In the genomic region with DNA sequence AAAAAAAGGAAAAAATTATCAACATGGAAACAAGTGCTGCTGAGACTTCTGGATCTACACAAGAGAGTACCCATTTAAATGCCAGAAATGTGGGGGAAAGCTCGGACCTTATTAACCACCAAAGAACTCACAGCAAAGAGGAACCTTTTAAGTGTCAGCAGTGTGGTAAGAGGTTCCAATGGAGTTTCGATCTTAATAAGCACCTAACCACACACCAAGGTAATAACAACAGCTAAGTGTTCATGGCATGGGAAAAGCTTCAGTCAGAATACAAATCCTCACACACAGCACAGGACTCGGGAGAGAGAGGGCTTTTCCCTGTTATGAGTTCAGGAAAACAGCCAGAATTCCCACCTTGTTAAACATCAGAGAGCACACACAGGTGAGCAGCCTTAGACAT, we compare ENCODE assay signal across 34 mouse cellular contexts. TPM values are rescaled to one million over a fixed set of nuclear protein-coding genes. Genes with fewer than 3 reads are reported as not detected.
DNase-seq lines count a peak whose midpoint lies in the region; ATAC-seq lines count a peak whose summit lies in the region.
"Had no signal": no experiment of that assay in that cellular context is flagged by ENCODE, and none has a peak within 500 bp of the region (broad histone marks: within the 10 kb centered on the region; RNA-seq: fewer than 3 reads in every experiment).

No protein-coding gene starts in this region.

- ATAC-seq in CD4-positive, CD25-positive, alpha-beta regulatory T cell, adult 4 months: peak; percentile 41
- ATAC-seq in granulocyte monocyte progenitor cell, adult 5-6 weeks (replicated peaks; ENCODE audit: poor library complexity, severe bottlenecking): 0 out of 2 replicates have a peak, but pooled peaks have one; percentile 27
- ATAC-seq: forebrain, embryonic 14.5 days; forebrain, postnatal 0 days; inflammation-experienced regulatory T-cells, adult 6 months; intestine, embryonic 16.5 days had no signal

- DNase-seq in heart, adult 11 months: peak; percentile 56
- DNase-seq in heart, postnatal 36 days: no peak
- DNase-seq in thymus, postnatal 10 days (ENCODE audit: low spot score in 2 of 2): no peak
- DNase-seq in testis, postnatal 10 days (ENCODE audit: low spot score): no peak
- DNase-seq: adrenal gland, postnatal 10 days; B cell, adult 2 months; cerebellum, adult 11 months; cerebellum, adult 2 months; cerebellum, adult 9-11 months; cerebellum, postnatal 25 days; forebrain, postnatal 0 days; gastrocnemius, adult 2 months; gastrocnemius, postnatal 14 days; heart, adult 2 months; heart, postnatal 14 days; kidney, adult 18-20 months had no signal

- intact Hi-C loops in heart, postnatal 36 days (cut with DNase I): no loop called here

RNA-seq across cellular contexts. Expression of a gene that starts 32.5 kb away (rescaled TPM):
- 1 to 10 TPM; 8.2 to 8.5 TPM for total RNA-seq in heart, postnatal 36 days (2021)
- polyA plus RNA-seq in CD4-positive, CD25-positive, alpha-beta regulatory T cell, adult 4 months (2017; shearing (Covaris generic)): 100 to 1,000 TPM in 1 of 2 experiments, 10 to 100 TPM in 1; 89.9 to 185 TPM
- 26.5 and 43.4 TPM in 2 replicates for total RNA-seq in granulocyte monocyte progenitor cell, adult 5-6 weeks (2014; fragmentation: Nextera tagmentation)
- 44.7 and 56.1 TPM in 2 replicates for total RNA-seq in granulocyte monocyte progenitor cell, adult 5-6 weeks (2017)

RNA-seq across cellular contexts. Expression of a gene that starts 54.3 kb away (rescaled TPM):
- total RNA-seq in heart, postnatal 36 days (2021): not detected
- under 1 TPM in 1 of 2 experiments, not detected in 1; 0.28 TPM for polyA plus RNA-seq in CD4-positive, CD25-positive, alpha-beta regulatory T cell, adult 4 months (2017; shearing (Covaris generic))
- not detected in 2 replicates for total RNA-seq in granulocyte monocyte progenitor cell, adult 5-6 weeks (2014; fragmentation: Nextera tagmentation)
- not detected in 2 replicates for total RNA-seq in granulocyte monocyte progenitor cell, adult 5-6 weeks (2017)
- total RNA-seq: adrenal gland, postnatal 10 days; adrenal gland, postnatal 4 days; common myeloid progenitor, adult 5-6 weeks; forebrain, postnatal 0 days; gastrocnemius, adult 2 months; gastrocnemius, postnatal 14 days; gastrocnemius, postnatal 4 days; heart, adult 2 months; heart, postnatal 14 days; hematopoietic stem cell, adult 5-6 weeks had no signal
- polyA plus RNA-seq: cerebellum, adult 2 months; forebrain, embryonic 14.5 days; forebrain, postnatal 0 days; frontal cortex, adult 2 months; G1E; heart, adult 2 months; heart, embryonic 10.5 days; heart, embryonic 13.5 days; heart, embryonic 16.5 days; hindbrain, embryonic 12.5 days; hindbrain, embryonic 15.5 days; inflammation-experienced regulatory T-cells, adult 6 months; intestine, embryonic 16.5 days had no signal

RNA-seq across cellular contexts. Expression of a gene that starts 58.5 kb away (rescaled TPM):
- not detected for total RNA-seq in heart, postnatal 36 days (2021)
- polyA plus RNA-seq in CD4-positive, CD25-positive, alpha-beta regulatory T cell, adult 4 months (2017; shearing (Covaris generic)): under 1 TPM in 1 of 2 experiments, not detected in 1; 0.41 TPM
- total RNA-seq in granulocyte monocyte progenitor cell, adult 5-6 weeks (2014; fragmentation: Nextera tagmentation): 41.7 and 43.9 TPM in 2 replicates
- 61.1 and 63.4 TPM in 2 replicates for total RNA-seq in granulocyte monocyte progenitor cell, adult 5-6 weeks (2017)
- total RNA-seq: forebrain, postnatal 0 days; gastrocnemius, adult 2 months; gastrocnemius, postnatal 14 days; gastrocnemius, postnatal 4 days; heart, adult 2 months; heart, postnatal 14 days had no signal
- polyA plus RNA-seq: cerebellum, adult 2 months; embryonic facial prominence, embryonic 12.5 days; forebrain, embryonic 11.5 days; forebrain, embryonic 14.5 days; forebrain, postnatal 0 days; frontal cortex, adult 2 months; G1E; heart, embryonic 10.5 days; hindbrain, embryonic 12.5 days; hindbrain, embryonic 15.5 days; inflammation-experienced regulatory T-cells, adult 6 months had no signal

Comparison
In these comparisons a context has a peak if more than half of its experiments do, and no peak if none do; other contexts are left out.
1. RNA of a gene that starts 58.5 kb away (total RNA-seq): 41.7 to 63.4 TPM in granulocyte monocyte progenitor cell, adult 5-6 weeks; not detected in heart, postnatal 36 days; every median in the first group is over 10 times any median in the second.